Mouse (Mus musculus): Measurements from ENCODE around the gene Nudt22. TPM values are rescaled to one million over a fixed set of nuclear protein-coding genes. Genes with fewer than 3 reads are reported as not detected.
A peak's percentile ranks its signal among the peaks of the same experiment; 100 is the strongest.

The Nudt22 gene
- polyA plus RNA-seq, 1 experiment from 2014 or later, result 19.1 TPM

DNA sequence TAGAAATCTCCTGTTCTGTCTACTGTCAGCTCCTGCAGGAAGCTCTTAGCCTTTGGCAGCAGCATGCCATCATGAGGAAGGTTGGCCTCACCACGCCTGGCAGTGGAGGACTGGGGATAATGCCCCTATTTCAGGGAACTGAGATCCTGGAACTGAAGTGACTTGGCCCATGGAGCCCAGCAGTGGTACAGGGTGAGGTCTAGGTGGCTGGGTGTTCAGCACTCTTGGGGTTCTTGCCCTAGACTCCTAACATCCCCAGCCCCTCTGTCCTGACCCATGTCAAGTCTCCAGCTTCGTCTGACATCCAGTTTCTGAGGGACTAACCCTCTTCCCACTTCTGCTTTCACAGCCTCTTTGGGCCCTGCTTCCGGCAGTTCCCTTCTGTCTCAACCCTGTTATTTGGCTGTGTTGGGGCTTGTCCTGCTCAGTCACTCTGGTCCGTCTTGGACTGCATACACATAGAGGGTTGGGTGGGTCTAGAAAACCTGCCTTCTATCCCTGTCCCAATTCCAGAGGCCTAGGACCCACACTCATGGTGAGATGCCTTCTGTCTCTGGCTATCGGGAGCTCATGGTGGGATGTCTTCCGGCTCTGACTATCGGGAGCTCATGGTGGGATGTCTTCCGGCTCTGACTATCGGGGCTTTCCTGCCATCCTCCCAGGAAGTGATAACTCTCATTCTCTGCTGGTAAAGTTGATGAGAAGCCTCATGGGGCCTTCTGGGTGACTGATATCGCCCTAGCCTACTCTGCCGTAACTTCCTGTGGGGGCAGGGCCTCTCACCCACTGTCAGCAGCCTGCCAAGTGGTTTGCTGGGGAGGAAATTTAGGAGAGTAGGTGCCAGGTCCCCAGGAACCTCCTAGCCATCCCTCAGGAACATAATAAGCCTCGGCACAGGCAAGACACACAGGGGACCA lies 21.9 kb upstream of the Nudt22 start:
- no peaks in the 10 kb centered on the region for H3K4me1 ChIP-seq
- peaks cover 69% of the 10 kb centered on the region for H3K36me3 ChIP-seq (ENCODE audit: poor library complexity, severe bottlenecking)
- H3K27ac ChIP-seq, result no peak overlapping the region
- no peak overlapping the region for H3K4me3 ChIP-seq
- 84% methylated on average over 12 of the region's 12 CpGs for WGBS
- H3K9ac ChIP-seq, result no peak overlapping the region
- no peak for ATAC-seq
- H3K9me3 ChIP-seq (replicated peaks), result no peaks in the 10 kb centered on the region
- no peaks in the 10 kb centered on the region for H3K27me3 ChIP-seq
- no peak overlapping the region for H3K4me2 ChIP-seq

DNA sequence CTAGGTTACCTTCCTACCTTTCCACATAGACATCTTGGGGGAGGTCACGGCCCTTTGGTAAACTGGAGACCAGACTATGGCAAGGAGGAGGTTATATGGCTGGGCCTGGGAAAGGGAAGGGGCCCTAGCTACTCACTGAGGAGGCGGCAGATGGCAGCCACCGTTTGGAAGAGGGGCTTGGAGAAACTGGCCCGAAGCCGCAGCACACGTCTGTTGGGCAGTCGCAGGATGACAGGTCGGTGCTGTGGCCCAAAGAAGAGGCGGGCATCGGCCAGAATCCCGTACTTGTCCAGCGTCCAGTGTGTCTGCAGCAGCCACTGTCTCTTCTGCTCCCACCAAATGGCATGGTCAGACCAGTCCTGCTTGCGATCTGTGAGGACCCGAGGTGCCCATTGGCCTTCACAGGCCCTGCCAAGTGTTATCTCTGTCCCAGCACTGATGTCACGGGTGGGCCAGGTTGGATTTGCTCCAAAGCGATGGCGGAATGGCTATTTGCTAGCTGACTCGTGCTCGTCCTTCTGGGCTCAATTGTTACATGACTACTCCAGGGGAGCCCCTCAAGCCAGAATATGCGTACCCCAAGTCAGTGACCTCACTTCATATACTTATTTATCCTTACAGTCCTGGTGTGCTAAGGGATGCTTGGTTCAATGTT lies 18.7 kb upstream of the Nudt22 start:
- no peaks in the 10 kb centered on the region for H3K9me3 ChIP-seq (replicated peaks)
- H3K27me3 ChIP-seq, result no peaks in the 10 kb centered on the region
- no peak overlapping the region for H3K27ac ChIP-seq
- H3K36me3 ChIP-seq (ENCODE audit: poor library complexity, severe bottlenecking), result peaks cover 37% of the 10 kb centered on the region
- H3K4me2 ChIP-seq, result no peak overlapping the region
- no peak for ATAC-seq
- H3K4me1 ChIP-seq, result no peaks in the 10 kb centered on the region
- WGBS, result 92% methylated on average over 20 of the region's 20 CpGs
- no peak overlapping the region; the same call in 1 of the 2 replicates for H3K9ac ChIP-seq
- H3K4me3 ChIP-seq, result no peak overlapping the region

DNA sequence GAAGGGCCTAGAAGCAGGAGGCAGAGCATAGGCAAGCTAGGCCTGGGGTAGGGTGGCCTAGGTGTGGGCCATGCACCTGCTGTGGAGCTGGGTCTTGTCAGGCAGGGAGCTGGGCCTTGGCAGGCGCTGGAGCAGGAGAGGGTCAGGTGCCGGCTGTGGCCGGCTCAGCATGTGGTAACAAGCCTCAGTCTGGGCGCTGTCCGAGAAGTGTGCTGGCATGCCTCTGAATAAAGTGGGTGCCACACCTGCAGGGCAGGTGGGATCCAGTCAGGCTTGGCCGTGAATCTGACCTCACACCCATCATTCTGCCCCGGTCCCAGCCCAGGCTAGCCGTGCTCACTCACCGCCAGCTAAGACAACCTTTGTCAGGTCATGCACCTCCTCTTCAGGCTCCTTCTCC lies 18.1 kb upstream of the Nudt22 start:
- ATAC-seq, result no peak
- Histone ChIP-seq H3K27ac (no peak overlapping the region), H3K4me2 (no peak overlapping the region), H3K27me3 (no peaks in the 10 kb centered on the region), H3K36me3 (ENCODE audit: poor library complexity, severe bottlenecking) (peaks cover 31% of the 10 kb centered on the region), H3K9me3 (replicated peaks) (no peaks in the 10 kb centered on the region), H3K9ac (no peak overlapping the region), H3K4me3 (no peak overlapping the region), H3K4me1 (no peaks in the 10 kb centered on the region)
- 90% methylated on average over 9 of the region's 9 CpGs for WGBS

DNA sequence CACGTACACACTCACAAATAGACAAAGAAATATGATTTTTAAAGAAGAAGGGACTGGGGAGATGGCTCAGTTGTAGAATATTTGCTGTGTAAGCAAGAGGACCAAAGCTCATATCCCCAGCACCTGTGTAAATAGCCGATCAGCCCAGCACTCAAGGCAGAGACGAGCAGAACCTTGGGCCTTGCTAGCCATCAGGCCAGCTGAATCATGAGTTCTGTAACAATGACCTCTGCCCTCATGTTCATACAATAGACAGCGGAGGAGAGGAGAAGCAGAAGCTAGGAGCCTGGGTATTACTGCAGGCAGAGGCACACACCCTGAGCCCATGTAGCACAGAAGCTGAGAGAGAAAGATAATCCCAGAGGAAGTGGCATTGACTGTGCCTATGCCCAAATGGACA lies 16.5 kb upstream of the Nudt22 start:
- no peak overlapping the region for H3K4me3 ChIP-seq
- no peak overlapping the region for H3K4me2 ChIP-seq
- H3K27ac ChIP-seq, result no peak overlapping the region
- no peaks in the 10 kb centered on the region for H3K4me1 ChIP-seq
- 94% methylated on average over 4 of the region's 4 CpGs for WGBS
- H3K9me3 ChIP-seq (replicated peaks), result no peaks in the 10 kb centered on the region
- no peaks in the 10 kb centered on the region for H3K27me3 ChIP-seq
- H3K36me3 ChIP-seq (ENCODE audit: poor library complexity, severe bottlenecking), result peaks cover 16% of the 10 kb centered on the region
- no peak overlapping the region for H3K9ac ChIP-seq
- ATAC-seq, result no peak

DNA sequence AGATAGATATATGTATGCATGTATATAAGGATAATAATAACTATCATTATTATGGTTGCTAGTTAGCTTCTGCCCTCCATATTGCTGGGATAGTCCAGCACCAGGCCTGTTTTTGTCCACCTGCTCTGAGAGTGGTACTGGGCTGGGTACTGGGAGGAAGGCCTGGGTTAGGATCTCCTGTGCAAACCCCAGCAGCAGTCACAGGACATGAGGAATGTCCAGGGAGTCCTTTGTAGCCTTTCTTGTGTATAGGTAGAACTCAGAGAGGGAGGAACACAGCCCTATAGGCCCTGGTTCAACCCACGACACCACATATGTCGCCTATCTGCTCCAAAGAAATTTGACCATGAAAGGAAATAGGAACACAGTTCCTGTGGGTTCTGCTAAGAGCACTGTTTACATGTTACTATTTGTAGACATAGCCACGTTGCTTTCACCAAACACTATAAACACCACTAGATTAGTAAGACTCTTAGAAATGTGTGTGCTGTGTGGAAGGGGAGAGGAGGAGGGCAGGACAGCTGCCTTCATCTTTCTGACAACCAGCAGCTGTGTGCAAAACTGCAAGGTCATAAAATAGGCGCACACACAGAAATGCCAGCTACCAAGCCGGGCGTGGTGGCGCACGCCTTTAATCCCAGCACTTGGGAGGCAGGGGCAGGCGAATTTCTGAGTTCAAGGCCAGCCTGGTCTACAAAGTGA lies 11.1 kb upstream of the Nudt22 start:
- Histone ChIP-seq H3K4me3 (no peak overlapping the region), H3K9me3 (replicated peaks) (no peaks in the 10 kb centered on the region), H3K9ac (no peak overlapping the region), H3K4me1 (no peaks in the 10 kb centered on the region), H3K36me3 (ENCODE audit: poor library complexity, severe bottlenecking) (no peaks in the 10 kb centered on the region), H3K27ac (no peak overlapping the region), H3K27me3 (no peaks in the 10 kb centered on the region), H3K4me2 (no peak overlapping the region)
- WGBS, result 90% methylated on average over 9 of the region's 9 CpGs
- no peak for ATAC-seq

DNA sequence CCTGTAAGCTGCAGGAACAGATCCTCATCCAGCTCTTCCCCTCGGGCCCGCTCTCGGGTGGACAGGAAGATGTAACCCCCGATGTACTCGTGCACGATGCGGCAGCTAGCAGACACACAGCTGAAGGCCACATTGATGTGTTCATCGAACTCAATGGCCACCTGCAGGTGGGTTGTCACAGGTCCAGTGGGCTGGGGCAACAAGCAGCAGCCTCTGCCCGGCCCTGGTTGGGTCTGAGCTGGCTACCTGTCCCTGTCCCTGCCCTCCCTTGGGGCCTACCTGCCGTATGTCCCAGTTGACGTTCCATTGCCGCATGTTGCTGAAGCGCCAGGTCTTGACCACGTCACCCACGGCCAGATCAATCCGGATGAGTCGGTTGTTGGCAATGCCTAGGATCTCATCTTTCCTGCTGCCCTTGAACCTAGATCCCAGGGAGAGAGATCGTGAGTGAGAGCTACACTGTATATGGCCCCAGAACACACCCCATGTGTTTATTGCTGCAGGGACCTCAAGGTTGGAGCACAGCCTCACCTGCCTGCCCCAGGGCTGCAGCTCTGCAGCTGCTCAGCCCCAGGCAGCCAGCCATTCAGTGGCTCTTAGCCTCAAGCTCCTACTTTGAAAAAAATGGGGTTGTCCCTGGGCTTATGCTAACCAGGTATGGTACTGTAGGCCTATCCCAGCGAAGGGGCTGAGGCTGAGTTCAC lies 3.6 kb upstream of the Nudt22 start:
- H3K27me3 ChIP-seq, result no peaks in the 10 kb centered on the region
- no peak overlapping the region for H3K4me3 ChIP-seq
- H3K4me1 ChIP-seq, result peaks cover 31% of the 10 kb centered on the region
- ATAC-seq, result no peak
- no peak overlapping the region for H3K4me2 ChIP-seq
- no peaks in the 10 kb centered on the region for H3K9me3 ChIP-seq (replicated peaks)
- 92% methylated on average over 19 of the region's 19 CpGs for WGBS
- H3K36me3 ChIP-seq (ENCODE audit: poor library complexity, severe bottlenecking), result peaks cover 25% of the 10 kb centered on the region
- H3K9ac ChIP-seq, result no peak overlapping the region
- no peak overlapping the region for H3K27ac ChIP-seq

DNA sequence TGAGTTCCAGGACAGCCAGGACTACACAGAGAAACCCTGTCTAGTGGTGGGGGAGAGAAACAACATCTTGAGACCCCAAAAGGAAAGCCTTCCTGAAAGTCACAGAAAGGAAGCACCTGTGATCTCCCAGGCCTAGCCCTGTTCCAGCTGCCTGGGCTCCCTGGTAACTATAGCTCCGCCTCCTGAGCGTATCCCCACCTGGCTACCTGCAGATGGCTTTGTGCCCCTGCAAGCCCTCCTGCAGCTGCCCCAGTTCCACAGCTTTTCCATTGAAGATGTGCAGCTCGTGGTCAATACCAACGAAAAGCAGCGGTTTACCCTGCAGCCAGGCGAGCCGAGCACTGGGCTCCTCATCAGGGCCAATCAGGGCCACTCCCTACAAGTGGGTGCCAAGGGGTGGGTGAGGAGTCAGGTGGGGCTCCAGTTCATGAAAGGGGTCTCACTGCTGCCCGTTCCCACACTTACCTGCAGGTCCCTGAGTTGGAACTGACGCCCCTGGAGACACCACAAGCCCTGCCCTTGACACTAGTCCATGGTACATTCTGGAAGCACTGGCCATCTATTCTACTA lies 1.9 kb upstream of the Nudt22 start:
- WGBS, result 81% methylated on average over 9 of the region's 9 CpGs
- no peak overlapping the region for H3K27ac ChIP-seq

DNA sequence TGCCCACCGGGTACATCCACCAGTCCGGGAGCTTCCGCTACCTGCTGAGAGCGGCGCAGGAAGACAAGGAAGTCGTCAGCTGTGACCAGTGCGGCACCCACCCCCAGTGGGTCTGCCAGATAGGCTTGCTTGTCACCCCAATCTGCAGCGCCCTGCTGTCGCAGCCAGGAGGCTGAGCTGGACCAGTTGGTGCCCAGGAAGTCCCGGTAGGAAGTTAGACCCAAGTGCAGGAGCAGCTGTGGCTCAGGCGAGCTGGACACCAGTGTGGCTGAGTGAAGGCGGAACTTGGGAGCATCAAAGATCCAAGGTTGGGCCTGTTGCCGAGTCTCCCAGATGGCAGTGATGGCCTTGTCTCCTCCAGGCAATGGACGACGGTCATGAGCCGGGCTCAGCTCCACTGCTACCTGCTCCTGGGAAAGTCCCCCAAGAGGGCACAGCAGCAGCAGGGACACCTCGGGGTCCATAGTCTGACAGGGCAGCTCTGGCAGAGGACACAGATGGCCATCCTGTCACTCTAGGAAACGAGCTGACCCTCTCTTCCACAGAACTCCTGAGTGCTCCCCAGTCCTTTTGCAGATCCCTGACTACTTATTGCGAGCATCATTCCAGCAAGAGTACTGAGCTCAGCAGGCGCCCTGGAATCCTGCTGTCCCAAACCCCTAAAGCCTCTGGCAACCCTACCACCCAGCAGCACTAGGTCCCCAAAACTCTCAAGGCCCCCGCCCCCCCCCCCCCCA lies 494 bp downstream of the Nudt22 start:
- 0 out of 2 replicates have a peak overlapping the region, but pooled peaks have one; percentile 7 for H3K27ac ChIP-seq
- peak overlapping the region; percentile 74 for H3K9ac ChIP-seq
- ATAC-seq, result no peak
- peak overlapping the region; percentile 83 for H3K4me2 ChIP-seq
- H3K36me3 ChIP-seq (ENCODE audit: poor library complexity, severe bottlenecking), result peaks cover 24% of the 10 kb centered on the region
- peaks cover 51% of the 10 kb centered on the region for H3K4me1 ChIP-seq
- WGBS, result 52% methylated on average over 21 of the region's 21 CpGs
- H3K9me3 ChIP-seq (replicated peaks), result no peaks in the 10 kb centered on the region
- H3K4me3 ChIP-seq, result peak overlapping the region; percentile 64
- no peaks in the 10 kb centered on the region for H3K27me3 ChIP-seq

More for the DNA sequence above, 1.9 kb upstream of the Nudt22 start:
- no peaks in the 10 kb centered on the region for H3K27me3 ChIP-seq
- no peak overlapping the region for H3K9ac ChIP-seq
- no peaks in the 10 kb centered on the region for H3K9me3 ChIP-seq (replicated peaks)
- peaks cover 25% of the 10 kb centered on the region for H3K36me3 ChIP-seq (ENCODE audit: poor library complexity, severe bottlenecking)
- H3K4me1 ChIP-seq, result peaks cover 42% of the 10 kb centered on the region
- H3K4me3 ChIP-seq, result no peak overlapping the region
- ATAC-seq, result no peak
- H3K4me2 ChIP-seq, result no peak overlapping the region

DNA sequence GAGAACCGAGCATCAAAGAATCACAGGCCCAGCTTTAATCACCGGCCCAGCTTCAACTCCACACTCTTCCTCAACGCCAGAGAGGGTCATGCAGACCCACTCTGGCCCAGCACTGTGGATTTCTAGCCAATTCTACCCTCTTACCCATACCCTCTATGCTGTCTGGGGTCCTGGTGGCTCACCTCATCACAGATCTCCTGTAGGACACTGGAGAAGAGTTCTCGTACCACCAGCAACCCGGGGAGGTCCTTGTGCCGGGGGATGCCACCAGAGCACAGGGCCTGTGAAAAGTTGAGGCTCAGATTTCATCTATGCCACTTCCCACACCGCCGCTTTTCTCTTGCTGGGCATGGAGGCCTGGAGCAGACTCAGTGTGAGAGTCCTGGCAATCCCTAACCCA lies 1.4 kb downstream of the Nudt22 start:
- no peak overlapping the region for H3K27ac ChIP-seq
- peaks cover 15% of the 10 kb centered on the region for H3K36me3 ChIP-seq (ENCODE audit: poor library complexity, severe bottlenecking)
- WGBS, result 84% methylated on average over 8 of the region's 8 CpGs
- peak overlapping the region; percentile 83; the same call in 1 of the 2 replicates for H3K4me2 ChIP-seq
- H3K9me3 ChIP-seq (replicated peaks), result no peaks in the 10 kb centered on the region
- no peak for ATAC-seq
- no peaks in the 10 kb centered on the region for H3K27me3 ChIP-seq
- H3K9ac ChIP-seq, result no peak overlapping the region
- H3K4me1 ChIP-seq, result peaks cover 51% of the 10 kb centered on the region
- H3K4me3 ChIP-seq, result peak overlapping the region; percentile 64; the same call in 1 of the 2 replicates

DNA sequence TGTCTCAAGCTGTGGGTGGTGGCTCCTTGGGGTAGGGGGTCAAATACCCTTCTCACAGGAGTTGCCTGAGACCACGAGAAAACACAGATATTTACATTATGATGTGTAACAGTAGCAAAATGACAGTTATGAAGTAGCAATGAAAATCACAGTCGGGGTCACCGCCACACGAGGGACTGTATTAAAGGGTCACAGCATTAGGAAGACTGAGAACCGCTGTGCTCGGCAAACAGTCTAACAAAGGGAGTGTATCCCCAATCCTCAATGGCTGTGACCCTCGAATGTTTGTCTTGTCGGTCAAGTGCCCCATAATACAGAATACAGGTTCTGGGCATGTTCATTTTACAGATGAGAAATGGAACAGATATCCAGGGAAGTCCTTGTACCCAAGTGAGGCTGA lies 1.9 kb downstream of the Nudt22 start:
- H3K9ac ChIP-seq, result no peak overlapping the region
- no peak overlapping the region for H3K27ac ChIP-seq
- no peak overlapping the region for H3K4me2 ChIP-seq
- ATAC-seq, result no peak
- no peaks in the 10 kb centered on the region for H3K27me3 ChIP-seq
- H3K9me3 ChIP-seq (replicated peaks), result no peaks in the 10 kb centered on the region
- WGBS, result 84% methylated on average over 8 of the region's 8 CpGs
- H3K4me3 ChIP-seq, result no peak overlapping the region
- peaks cover 51% of the 10 kb centered on the region for H3K4me1 ChIP-seq
- peaks cover 10% of the 10 kb centered on the region for H3K36me3 ChIP-seq (ENCODE audit: poor library complexity, severe bottlenecking)

All from forebrain, embryonic 13.5 days (tissue).